Mouse (Mus musculus) liver, adult 2 months (tissue): ENCODE data around the gene Ccdc88c.

Experiments used
- CTCF ChIP-seq: fragments of 200-500 bp; IDR thresholded peaks from 2 replicates; pipeline ENCODE4 v1.5.1; 2011; ENCODE audit warnings: low read depth, low read length, control low read depth
- POLR2A ChIP-seq: fragments of 200-500 bp; IDR thresholded peaks from 2 replicates; pipeline ENCODE4 v1.6.1; 2011; ENCODE audit warnings: low read length, control low read depth; ENCODE audit not compliant: insufficient read depth; ENCODE audit errors: extremely low read depth

DNA sequence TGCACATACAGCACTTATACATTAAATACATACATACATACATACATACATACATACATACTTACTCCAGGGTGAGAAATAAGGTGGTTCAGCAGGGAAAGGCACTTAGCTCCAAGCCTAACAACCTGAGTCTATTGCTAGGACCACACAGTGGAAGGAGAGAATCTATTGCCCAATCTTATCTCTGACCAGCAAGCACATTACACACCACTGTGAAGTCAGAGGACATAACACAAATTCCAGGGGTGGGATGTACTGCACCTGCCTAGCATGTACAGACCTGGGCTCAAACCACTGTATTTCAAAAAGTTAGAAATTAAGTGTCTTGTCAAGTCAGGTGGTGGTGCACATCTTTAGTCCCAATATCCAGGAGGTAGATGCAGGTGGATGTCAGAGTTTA is 49.1 kb upstream of the Ccdc88c start:
- no peak for TF ChIP-seq CTCF
- TF ChIP-seq POLR2A = no peak
